Mouse (Mus musculus): ENCODE data around the gene Gm11099. TPM values are rescaled to one million over a fixed set of nuclear protein-coding genes. Genes with fewer than 3 reads are reported as not detected.

Gene Gm11099
- not detected in 2 replicates for total RNA-seq (2015; ENCODE audit: low replicate concordance)
- total RNA-seq (2017; ENCODE audit: low replicate concordance), result not detected in 2 replicates

DNA sequence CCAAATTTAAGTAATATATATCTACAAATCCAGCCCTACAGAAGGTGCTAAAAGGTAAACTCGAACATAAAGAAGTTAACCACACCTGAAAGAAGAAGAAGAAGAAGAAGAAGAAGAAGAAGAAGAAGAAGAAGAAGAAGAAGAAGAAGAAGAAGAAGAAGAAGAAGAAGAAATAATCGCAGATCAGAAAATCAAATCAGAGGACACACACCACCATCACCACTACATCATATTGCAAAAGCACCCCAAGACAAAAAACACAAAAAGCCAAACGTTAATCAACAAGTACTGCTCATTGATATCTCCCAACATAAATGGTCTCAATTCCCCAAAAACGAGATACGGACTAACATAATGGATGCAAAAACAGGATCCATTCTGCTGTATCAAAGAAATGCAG lies at the start of gene Gm11099:
Gene Gm11099 (plus strand): TSS at position 301 of the 400 bp plus-strand sequence.
- no peak for ATAC-seq (replicated peaks; ENCODE audit: low FRiP score, poor library complexity, severe bottlenecking)

DNA sequence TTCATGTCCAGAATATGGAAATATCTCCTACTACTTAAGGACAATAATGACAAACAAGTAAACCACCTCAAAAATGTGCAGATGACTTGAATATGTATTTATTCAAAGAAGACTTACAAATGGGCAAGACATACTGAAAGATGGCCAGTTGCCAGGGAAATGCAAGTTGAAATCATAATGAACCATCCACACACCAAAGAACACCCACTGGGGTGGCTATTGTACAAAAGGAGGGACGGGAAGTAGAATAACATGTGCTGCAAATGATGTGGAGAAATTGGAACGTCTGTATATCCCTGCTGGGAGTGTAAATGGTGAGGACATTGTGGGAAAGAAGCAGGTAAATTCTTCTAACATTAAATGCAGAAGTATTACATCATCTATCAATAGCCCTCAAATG lies 46.3 kb upstream of the Gm11099 start:
- no peak for ATAC-seq (replicated peaks; ENCODE audit: low FRiP score, poor library complexity, severe bottlenecking)

DNA sequence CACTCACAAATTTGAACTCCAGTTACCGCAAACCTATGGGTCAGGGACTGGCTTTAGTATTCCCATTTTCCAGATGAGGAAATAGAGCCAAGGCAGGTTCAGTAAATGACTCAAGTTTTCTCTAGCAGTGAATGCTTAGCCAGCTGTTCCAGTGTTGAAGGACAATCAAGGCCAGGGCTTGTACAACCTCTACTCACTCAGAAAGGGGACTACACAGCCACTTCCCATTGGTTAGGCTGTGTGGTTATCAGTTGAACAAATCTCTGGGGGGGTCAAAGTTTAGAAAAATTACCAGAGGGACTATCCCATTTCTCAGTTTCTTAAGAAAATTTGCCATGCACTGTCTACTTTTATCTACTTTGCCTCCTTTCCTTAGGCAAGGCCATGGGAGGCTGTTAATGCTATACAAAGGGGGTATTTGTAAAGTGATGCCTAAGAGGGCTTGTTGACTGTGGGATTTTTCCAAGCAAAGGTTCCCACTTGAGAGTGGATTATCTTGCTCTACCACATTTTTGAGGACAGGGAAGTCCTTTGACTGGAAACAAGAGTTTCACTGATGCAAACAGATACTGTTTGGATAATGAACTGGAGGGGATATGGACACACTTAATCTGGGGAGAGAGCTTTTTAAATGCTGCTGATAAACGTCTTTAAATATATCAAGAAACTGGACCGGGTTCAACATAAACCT lies 30.2 kb upstream of the Gm11099 start:
- no peak for ATAC-seq (replicated peaks; ENCODE audit: low FRiP score, poor library complexity, severe bottlenecking)

GRCm38 (mm10) chr2:58829981-58830742 lies 29.1 kb upstream of the Gm11099 start:
- ATAC-seq (replicated peaks; ENCODE audit: low FRiP score, poor library complexity, severe bottlenecking), result no peak

GRCm38 (mm10) chr2:58832253-58832980 lies 26.8 kb upstream of the Gm11099 start:
- ATAC-seq (replicated peaks; ENCODE audit: low FRiP score, poor library complexity, severe bottlenecking), result no peak

GRCm38 (mm10) chr2:58841021-58841420 lies 18.2 kb upstream of the Gm11099 start:
- no peak for ATAC-seq (replicated peaks; ENCODE audit: low FRiP score, poor library complexity, severe bottlenecking)

DNA sequence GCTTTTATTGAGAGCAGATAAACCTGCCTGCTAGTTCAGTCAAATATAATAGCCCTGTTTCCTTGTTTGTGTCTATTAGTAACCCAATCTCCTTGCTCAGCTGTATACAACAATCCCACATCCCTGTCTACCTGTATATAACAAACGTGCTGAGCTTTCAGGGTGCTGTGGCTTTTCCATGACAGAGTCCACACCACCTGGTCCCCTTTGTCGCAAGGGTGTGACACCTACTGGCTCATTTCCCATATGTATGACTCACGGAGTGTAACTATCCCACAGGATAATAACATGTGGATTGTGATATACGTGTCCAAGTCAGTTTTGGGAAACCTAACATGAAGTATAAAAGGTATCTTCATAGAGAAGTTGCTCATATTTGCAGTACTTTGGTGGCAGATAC lies 16.8 kb upstream of the Gm11099 start:
- ATAC-seq (replicated peaks; ENCODE audit: low FRiP score, poor library complexity, severe bottlenecking), result no peak

- no peak for ATAC-seq (replicated peaks; ENCODE audit: low FRiP score, poor library complexity, severe bottlenecking)
These were observed 14.7 kb upstream of the Gm11099 start for GRCm38 (mm10) chr2:58844499-58844898.

DNA sequence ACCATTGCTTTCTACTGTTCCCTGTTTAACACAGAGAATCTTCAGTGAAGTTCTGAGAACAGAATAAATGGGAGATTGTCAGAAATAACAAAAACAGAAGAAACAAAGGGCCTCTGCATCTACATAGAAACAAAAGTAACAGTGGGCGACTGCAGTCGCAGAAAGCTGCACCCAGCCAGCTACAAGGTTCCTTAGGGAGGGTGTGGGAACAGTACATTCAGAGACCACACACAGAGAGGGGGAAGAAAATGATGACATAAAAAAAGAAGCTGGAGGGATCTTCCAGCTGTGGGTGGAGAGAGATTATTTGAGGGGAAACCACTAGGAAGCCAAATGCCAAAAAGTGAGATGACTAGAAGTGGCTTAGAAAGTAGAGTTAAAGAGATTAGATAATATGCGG lies 20.6 kb downstream of the Gm11099 start:
- no peak for ATAC-seq (replicated peaks; ENCODE audit: low FRiP score, poor library complexity, severe bottlenecking)

DNA sequence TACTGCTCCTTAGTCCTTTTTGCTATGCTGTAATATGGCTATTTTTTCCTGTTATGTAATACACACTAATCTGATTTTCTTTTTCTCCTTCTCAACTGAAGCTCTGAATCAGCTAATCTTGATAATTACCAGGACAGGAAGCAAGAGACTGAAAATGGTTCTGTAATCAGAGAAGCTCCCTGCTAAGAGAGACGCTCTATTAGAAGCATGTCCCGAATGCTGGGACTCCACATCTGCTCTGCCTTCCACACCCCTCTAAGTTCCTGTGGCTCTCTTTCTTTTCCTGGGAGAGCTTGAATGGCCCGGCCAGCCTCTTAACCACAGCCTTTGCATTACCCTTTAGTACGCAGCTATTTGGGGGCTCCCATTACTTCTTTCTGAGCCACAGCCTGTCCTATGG lies 45.8 kb downstream of the Gm11099 start:
- no peak for ATAC-seq (replicated peaks; ENCODE audit: low FRiP score, poor library complexity, severe bottlenecking)

- no peak for ATAC-seq (replicated peaks; ENCODE audit: low FRiP score, poor library complexity, severe bottlenecking)
These were observed 47.7 kb downstream of the Gm11099 start for GRCm38 (mm10) chr2:58906814-58907516.

DNA sequence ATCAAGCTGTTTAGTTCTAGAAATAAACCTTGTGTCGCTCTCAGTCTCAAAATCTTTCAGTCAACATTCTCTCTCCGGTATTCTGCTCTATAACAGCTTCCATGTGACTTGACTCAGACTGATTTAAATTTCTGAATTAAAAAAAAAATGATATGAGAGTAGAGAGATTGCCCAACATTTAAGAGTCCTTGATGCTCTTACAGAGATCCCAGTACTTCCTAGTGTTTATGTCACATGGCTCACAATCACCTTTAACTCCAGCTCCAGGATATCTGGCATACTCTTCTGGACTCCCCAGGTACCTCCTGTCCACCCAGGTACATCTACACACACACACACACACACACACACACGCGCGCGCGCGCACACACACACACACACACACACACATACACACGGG lies 53.1 kb downstream of the Gm11099 start:
- ATAC-seq (replicated peaks; ENCODE audit: low FRiP score, poor library complexity, severe bottlenecking), result no peak

GRCm38 (mm10) chr2:58918351-58918750 lies 59.1 kb downstream of the Gm11099 start:
- no peak for ATAC-seq (replicated peaks; ENCODE audit: low FRiP score, poor library complexity, severe bottlenecking)

DNA sequence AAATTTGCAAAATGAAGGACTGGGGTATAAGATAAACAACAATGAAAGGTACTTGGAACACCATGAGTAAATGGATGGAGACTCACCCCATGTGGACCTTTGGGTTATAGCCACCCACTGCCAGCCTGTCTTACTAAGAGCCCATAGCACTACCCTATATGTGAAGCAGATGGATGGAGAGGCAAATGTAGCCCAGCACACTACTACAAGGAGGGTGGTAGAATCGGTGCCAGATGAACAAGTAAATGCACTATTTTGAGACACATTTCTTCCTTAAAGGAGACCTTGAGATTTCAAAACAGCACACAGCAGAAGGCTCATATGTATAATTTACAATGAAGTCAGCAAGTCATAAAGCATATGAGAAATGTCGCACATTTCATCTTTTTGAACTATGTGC lies 66.3 kb downstream of the Gm11099 start:
- no peak for ATAC-seq (replicated peaks; ENCODE audit: low FRiP score, poor library complexity, severe bottlenecking)

- ATAC-seq (replicated peaks; ENCODE audit: low FRiP score, poor library complexity, severe bottlenecking), result no peak
These were observed 82.1 kb downstream of the Gm11099 start for GRCm38 (mm10) chr2:58941361-58941760.

DNA sequence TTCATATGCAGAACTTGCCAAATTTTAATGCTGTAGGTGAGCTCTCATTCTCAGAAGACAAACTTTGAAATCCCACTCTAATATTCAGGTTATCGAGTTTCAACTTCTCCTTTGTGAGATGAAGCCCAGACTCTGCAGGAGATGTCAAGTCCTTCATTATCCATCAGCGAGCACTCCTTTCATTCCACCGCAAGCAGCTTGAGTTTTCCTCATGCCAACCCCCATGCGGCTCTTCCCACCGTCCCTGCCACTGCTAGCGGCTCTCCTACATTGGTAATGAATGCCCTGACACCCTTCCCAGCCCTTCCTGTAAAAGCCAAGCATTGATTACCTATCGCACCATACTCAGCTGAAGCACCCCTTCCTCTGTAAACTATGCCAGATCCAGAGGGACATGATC lies 89.6 kb downstream of the Gm11099 start:
- no peak for ATAC-seq (replicated peaks; ENCODE audit: low FRiP score, poor library complexity, severe bottlenecking)

GRCm38 (mm10) chr2:58952101-58952500 lies 92.9 kb downstream of the Gm11099 start:
- ATAC-seq (replicated peaks; ENCODE audit: low FRiP score, poor library complexity, severe bottlenecking), result no peak

GRCm38 (mm10) chr2:58956351-58956750 lies 97.1 kb downstream of the Gm11099 start:
- ATAC-seq (replicated peaks; ENCODE audit: low FRiP score, poor library complexity, severe bottlenecking), result no peak

DNA sequence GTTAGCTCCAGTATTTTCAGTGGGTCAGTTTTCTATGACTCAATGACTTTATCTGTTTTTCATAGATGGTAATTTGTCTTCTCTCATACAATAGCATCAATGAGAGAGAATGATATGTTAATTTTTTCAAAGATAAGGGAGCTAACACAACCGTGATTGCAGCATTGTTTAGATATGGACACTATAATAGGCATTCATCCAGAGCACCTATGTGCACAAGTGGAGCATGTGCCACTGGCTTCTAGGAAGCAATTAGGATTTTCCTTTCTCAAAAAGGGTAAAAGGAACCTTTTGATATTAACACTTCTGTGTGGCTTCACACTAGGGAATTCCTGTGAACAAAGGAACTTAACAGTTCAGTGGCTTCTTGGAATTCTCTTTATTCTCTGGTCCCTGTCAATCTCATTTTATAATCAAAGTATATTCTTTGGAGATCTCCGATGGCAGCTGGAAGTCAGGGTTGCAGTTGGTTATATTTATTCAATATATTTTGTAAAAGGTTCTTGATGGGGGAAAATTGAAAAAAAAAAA lies 97.6 kb downstream of the Gm11099 start:
- ATAC-seq (replicated peaks; ENCODE audit: low FRiP score, poor library complexity, severe bottlenecking), result no peak

Measured in erythroblast, adult 5-6 weeks (primary cell).